Mouse (Mus musculus): ENCODE results near the gene Strn3. TPM values are rescaled to one million over a fixed set of nuclear protein-coding genes. Genes with fewer than 3 reads are reported as not detected.

Strn3 gene
- polyA plus RNA-seq, 1 experiment from 2014 or later: 68.8 TPM

GRCm38 (mm10) chr12:51718617-51719016, 26.9 kb upstream of the Strn3 start:
- Histone ChIP-seq H3K4me2 (ENCODE audit: low read depth, low read length) (no peak overlapping the region), H3K9me3 (ENCODE audit: control insufficient read depth, low read length) (no peaks in the 10 kb centered on the region), H3K36me3 (ENCODE audit: control insufficient read depth, insufficient read depth, low read length) (peaks cover 10% of the 10 kb centered on the region), H3K4me1 (ENCODE audit: control insufficient read depth, insufficient read depth, low read length) (no peaks in the 10 kb centered on the region), H3K27ac (replicated peaks; ENCODE audit: low read depth, low read length) (no peak overlapping the region), H3K4me3 (ENCODE audit: low read depth, low read length) (no peak overlapping the region), H3K27me3 (replicated peaks; ENCODE audit: control insufficient read depth, insufficient read depth, low read length) (no peaks in the 10 kb centered on the region), H3K9ac (ENCODE audit: low read depth, low read length) (no peak overlapping the region)
- DNase-seq (ENCODE audit: low spot score) (no peak), ATAC-seq (ENCODE audit: low read depth) (no peak)
- WGBS: 90% methylated on average over 6 of the region's 6 CpGs

- Histone ChIP-seq H3K4me2 (ENCODE audit: low read depth, low read length) (no peak overlapping the region), H3K4me1 (ENCODE audit: control insufficient read depth, insufficient read depth, low read length) (no peaks in the 10 kb centered on the region), H3K36me3 (ENCODE audit: control insufficient read depth, insufficient read depth, low read length) (no peaks in the 10 kb centered on the region), H3K4me3 (ENCODE audit: low read depth, low read length) (no peak overlapping the region), H3K27ac (replicated peaks; ENCODE audit: low read depth, low read length) (no peak overlapping the region), H3K9ac (ENCODE audit: low read depth, low read length) (no peak overlapping the region), H3K9me3 (ENCODE audit: control insufficient read depth, low read length) (no peaks in the 10 kb centered on the region), H3K27me3 (replicated peaks; ENCODE audit: control insufficient read depth, insufficient read depth, low read length) (no peaks in the 10 kb centered on the region)
- DNase-seq (ENCODE audit: low spot score) (no peak), ATAC-seq (ENCODE audit: low read depth) (no peak)
- 59% methylated on average over 1 of the region's 1 CpGs for WGBS
Measured at GRCm38 (mm10) chr12:51712685-51713084, 21.0 kb upstream of the Strn3 start.

GRCm38 (mm10) chr12:51710154-51710553, 18.5 kb upstream of the Strn3 start:
- no peaks in the 10 kb centered on the region; the same call in 1 of the 2 replicates for H3K36me3 ChIP-seq (ENCODE audit: control insufficient read depth, insufficient read depth, low read length)
- no peak overlapping the region for H3K9ac ChIP-seq (ENCODE audit: low read depth, low read length)
- H3K4me2 ChIP-seq (ENCODE audit: low read depth, low read length): no peak overlapping the region
- H3K27ac ChIP-seq (replicated peaks; ENCODE audit: low read depth, low read length): no peak overlapping the region
- no peaks in the 10 kb centered on the region for H3K9me3 ChIP-seq (ENCODE audit: control insufficient read depth, low read length)
- 51% methylated on average over 5 of the region's 5 CpGs for WGBS
- DNase-seq (ENCODE audit: low spot score) (no peak), ATAC-seq (ENCODE audit: low read depth) (no peak)
- no peaks in the 10 kb centered on the region for H3K4me1 ChIP-seq (ENCODE audit: control insufficient read depth, insufficient read depth, low read length)
- no peak overlapping the region for H3K4me3 ChIP-seq (ENCODE audit: low read depth, low read length)
- no peaks in the 10 kb centered on the region for H3K27me3 ChIP-seq (replicated peaks; ENCODE audit: control insufficient read depth, insufficient read depth, low read length)

GRCm38 (mm10) chr12:51709741-51710140, 18.0 kb upstream of the Strn3 start:
- ATAC-seq (ENCODE audit: low read depth): no peak
- no peak overlapping the region for H3K4me2 ChIP-seq (ENCODE audit: low read depth, low read length)
- H3K36me3 ChIP-seq (ENCODE audit: control insufficient read depth, insufficient read depth, low read length): no peaks in the 10 kb centered on the region; the same call in 1 of the 2 replicates
- no peak overlapping the region for H3K9ac ChIP-seq (ENCODE audit: low read depth, low read length)
- no peak for DNase-seq (ENCODE audit: low spot score)
- H3K4me1 ChIP-seq (ENCODE audit: control insufficient read depth, insufficient read depth, low read length): no peaks in the 10 kb centered on the region
- 68% methylated on average over 3 of the region's 3 CpGs for WGBS
- no peak overlapping the region for H3K27ac ChIP-seq (replicated peaks; ENCODE audit: low read depth, low read length)
- no peaks in the 10 kb centered on the region for H3K27me3 ChIP-seq (replicated peaks; ENCODE audit: control insufficient read depth, insufficient read depth, low read length)
- no peaks in the 10 kb centered on the region for H3K9me3 ChIP-seq (ENCODE audit: control insufficient read depth, low read length)
- H3K4me3 ChIP-seq (ENCODE audit: low read depth, low read length): no peak overlapping the region

- H3K27ac ChIP-seq (replicated peaks; ENCODE audit: low read depth, low read length): no peak overlapping the region; the same call in 1 of the 2 replicates
- H3K4me1 ChIP-seq (ENCODE audit: control insufficient read depth, insufficient read depth, low read length): no peaks in the 10 kb centered on the region
- 69% methylated on average over 14 of the region's 14 CpGs for WGBS
- DNase-seq (ENCODE audit: low spot score) (peak; percentile 34), ATAC-seq (ENCODE audit: low read depth) (peak; percentile 43; the same call in 1 of the 2 replicates)
- H3K36me3 ChIP-seq (ENCODE audit: control insufficient read depth, insufficient read depth, low read length): no peaks in the 10 kb centered on the region; the same call in 1 of the 2 replicates
- no peak overlapping the region for H3K9ac ChIP-seq (ENCODE audit: low read depth, low read length)
- H3K27me3 ChIP-seq (replicated peaks; ENCODE audit: control insufficient read depth, insufficient read depth, low read length): no peaks in the 10 kb centered on the region
- no peak overlapping the region for H3K4me2 ChIP-seq (ENCODE audit: low read depth, low read length)
- H3K4me3 ChIP-seq (ENCODE audit: low read depth, low read length): no peak overlapping the region
- H3K9me3 ChIP-seq (ENCODE audit: control insufficient read depth, low read length): no peaks in the 10 kb centered on the region
Measured at GRCm38 (mm10) chr12:51708941-51709686, 17.4 kb upstream of the Strn3 start.

GRCm38 (mm10) chr12:51706673-51707235, 15.1 kb upstream of the Strn3 start:
- H3K36me3 ChIP-seq (ENCODE audit: control insufficient read depth, insufficient read depth, low read length): no peaks in the 10 kb centered on the region; the same call in 1 of the 2 replicates
- no peak overlapping the region for H3K4me2 ChIP-seq (ENCODE audit: low read depth, low read length)
- H3K9ac ChIP-seq (ENCODE audit: low read depth, low read length): no peak overlapping the region
- WGBS: 78% methylated on average over 5 of the region's 5 CpGs
- DNase-seq (ENCODE audit: low spot score) (no peak), ATAC-seq (ENCODE audit: low read depth) (no peak)
- H3K9me3 ChIP-seq (ENCODE audit: control insufficient read depth, low read length): 0 out of 2 replicates have a peak, but pooled peaks cover 3% of the 10 kb centered on the region
- no peak overlapping the region for H3K4me3 ChIP-seq (ENCODE audit: low read depth, low read length)
- H3K4me1 ChIP-seq (ENCODE audit: control insufficient read depth, insufficient read depth, low read length): no peaks in the 10 kb centered on the region
- no peaks in the 10 kb centered on the region for H3K27me3 ChIP-seq (replicated peaks; ENCODE audit: control insufficient read depth, insufficient read depth, low read length)
- no peak overlapping the region for H3K27ac ChIP-seq (replicated peaks; ENCODE audit: low read depth, low read length)

GRCm38 (mm10) chr12:51705778-51706177, 14.1 kb upstream of the Strn3 start:
- Histone ChIP-seq H3K27me3 (replicated peaks; ENCODE audit: control insufficient read depth, insufficient read depth, low read length) (no peaks in the 10 kb centered on the region), H3K36me3 (ENCODE audit: control insufficient read depth, insufficient read depth, low read length) (no peaks in the 10 kb centered on the region; the same call in 1 of the 2 replicates), H3K9ac (ENCODE audit: low read depth, low read length) (no peak overlapping the region), H3K4me1 (ENCODE audit: control insufficient read depth, insufficient read depth, low read length) (no peaks in the 10 kb centered on the region), H3K27ac (replicated peaks; ENCODE audit: low read depth, low read length) (no peak overlapping the region), H3K4me3 (ENCODE audit: low read depth, low read length) (no peak overlapping the region), H3K9me3 (ENCODE audit: control insufficient read depth, low read length) (0 out of 2 replicates have a peak, but pooled peaks cover 5% of the 10 kb centered on the region), H3K4me2 (ENCODE audit: low read depth, low read length) (no peak overlapping the region)
- no peak for DNase-seq (ENCODE audit: low spot score)
- ATAC-seq (ENCODE audit: low read depth): no peak
- 78% methylated on average over 12 of the region's 12 CpGs for WGBS

- Histone ChIP-seq H3K27me3 (replicated peaks; ENCODE audit: control insufficient read depth, insufficient read depth, low read length) (no peaks in the 10 kb centered on the region), H3K4me3 (ENCODE audit: low read depth, low read length) (no peak overlapping the region), H3K36me3 (ENCODE audit: control insufficient read depth, insufficient read depth, low read length) (no peaks in the 10 kb centered on the region; the same call in 1 of the 2 replicates), H3K9ac (ENCODE audit: low read depth, low read length) (no peak overlapping the region), H3K4me1 (ENCODE audit: control insufficient read depth, insufficient read depth, low read length) (no peaks in the 10 kb centered on the region), H3K27ac (replicated peaks; ENCODE audit: low read depth, low read length) (no peak overlapping the region), H3K9me3 (ENCODE audit: control insufficient read depth, low read length) (0 out of 2 replicates have a peak, but pooled peaks cover 5% of the 10 kb centered on the region), H3K4me2 (ENCODE audit: low read depth, low read length) (no peak overlapping the region)
- WGBS: 69% methylated on average over 7 of the region's 7 CpGs
- ATAC-seq (ENCODE audit: low read depth) (no peak), DNase-seq (ENCODE audit: low spot score) (no peak)
Measured at GRCm38 (mm10) chr12:51704572-51704971, 12.9 kb upstream of the Strn3 start.

All from embryonic facial prominence, embryonic 14.5 days (tissue).